Mouse (Mus musculus) liver, embryonic 14.5 days (tissue): ENCODE data around the gene Havcr2.

Experiments
- CTCF ChIP-seq: IDR thresholded peaks from 2 replicates; pipeline ENCODE4 v1.5.1; 2016; ENCODE audit warnings: antibody characterized with exemption, low read depth, control low read depth
- EP300 ChIP-seq: IDR thresholded peaks from 2 replicates; pipeline ENCODE4 v1.6.1; 2016; ENCODE audit warnings: antibody characterized with exemption, low read depth

DNA sequence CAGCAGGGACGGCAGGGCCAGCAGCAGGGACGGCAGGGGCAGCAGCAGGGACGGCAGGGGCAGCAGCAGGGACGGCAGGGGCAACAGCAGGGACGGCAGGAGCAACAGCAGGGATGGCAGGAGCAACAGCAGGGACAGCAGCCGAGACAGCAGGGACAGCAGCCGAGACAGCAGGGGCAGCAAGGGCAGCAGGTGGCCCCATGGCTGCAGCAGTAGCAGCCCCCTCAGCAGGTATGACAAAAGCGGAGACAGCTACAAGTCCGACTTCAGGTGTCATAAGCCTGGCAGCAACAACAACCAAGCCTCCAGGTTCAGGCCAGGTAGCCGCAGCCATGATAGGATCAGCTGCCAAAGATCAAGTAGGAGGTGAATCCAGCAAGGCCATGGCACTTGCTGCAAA lies 48.0 kb upstream of the Havcr2 start:
- no peak for TF ChIP-seq EP300
- TF ChIP-seq CTCF: no peak
